Mouse (Mus musculus) hindbrain, postnatal 0 days (tissue): ENCODE measurements at regions not wholly inside any gene's neighbourhood (a gene's known extent, or its start where the extent isn't known, plus 50 kb on each side); places are given as distances from the start of the nearest gene placed in this dataset.

Experiments
- ATAC-seq: fragments of 200-750 bp; cut with Nextera tagmentation; 2 replicates; pipeline ENCODE4 v1.8.0; 2017; ENCODE audit warnings: mild to moderate bottlenecking, moderate TSS enrichment, moderate library complexity
- DNase-seq: peaks from one replicate; pipeline ENCODE4 v3.0.0-alpha.2; 2015; ENCODE audit warnings: low spot score
- H3K27ac ChIP-seq: fragments of 300-500 bp; sonication (generic); 2 replicates; pipeline ENCODE4 v1.5.1; 2014; ENCODE audit warnings: mild to moderate bottlenecking
- H3K27me3 ChIP-seq: fragments of 300-500 bp; sonication (generic); 2 replicates; pipeline ENCODE4 v1.6.1; 2014; ENCODE audit warnings: low read length, mixed read lengths; ENCODE audit not compliant: insufficient read depth
- H3K36me3 ChIP-seq: fragments of 300-500 bp; sonication (generic); 2 replicates; pipeline ENCODE4 v1.6.1; 2014; ENCODE audit warnings: low read length, mixed read lengths; ENCODE audit not compliant: insufficient read depth
- H3K4me1 ChIP-seq: fragments of 300-500 bp; sonication (generic); 2 replicates; pipeline ENCODE4 v1.6.1; 2014; ENCODE audit warnings: antibody characterized with exemption, low read length, mixed read lengths; ENCODE audit not compliant: insufficient read depth
- H3K4me2 ChIP-seq: fragments of 300-500 bp; sonication (generic); 2 replicates; pipeline ENCODE4 v1.6.1; 2014; ENCODE audit warnings: low read depth, mild to moderate bottlenecking, low read length, moderate library complexity, mixed read lengths
- H3K4me3 ChIP-seq: fragments of 300-500 bp; sonication (generic); 2 replicates; pipeline ENCODE4 v1.5.1; 2014; ENCODE audit warnings: low read length
- H3K9ac ChIP-seq: fragments of 300-500 bp; sonication (generic); replicated peaks from 2 replicates; pipeline ENCODE4 v1.6.1; 2014; ENCODE audit warnings: mild to moderate bottlenecking, low read length, moderate library complexity, mixed read lengths
- H3K9me3 ChIP-seq: fragments of 300-500 bp; sonication (generic); 2 replicates; pipeline ENCODE4 v1.6.1; 2016; ENCODE audit warnings: low read length, mixed read lengths
- CTCF ChIP-seq: IDR thresholded peaks from 2 replicates; pipeline ENCODE4 v1.5.1; 2016; ENCODE audit warnings: antibody characterized with exemption, control low read depth, low read depth
- WGBS: fragments of 180-500 bp; shearing (Covaris S2); extraction: QIAGEN DNeasy Blood & Tissue Kit; methylation state at CpG from one replicate; pipeline ENCODE4 v1.1.7; 2014; 5-methylcytosine and 5-hydroxymethylcytosine counted together

GRCm38 (mm10) chr12:107844631-107845030 lies 158.8 kb downstream of the Bcl11b start:
- no peak for DNase-seq
- no peaks in the 10 kb centered on the region for H3K4me1 ChIP-seq
- 90% methylated on average over 5 of the region's 5 CpGs for WGBS
- H3K9me3 ChIP-seq: no peaks in the 10 kb centered on the region
- no peak overlapping the region for H3K9ac ChIP-seq
- no peak for ATAC-seq
- no peak overlapping the region for H3K27ac ChIP-seq
- H3K27me3 ChIP-seq: no peaks in the 10 kb centered on the region
- no peak overlapping the region for H3K4me2 ChIP-seq
- TF ChIP-seq CTCF: no peak
- no peaks in the 10 kb centered on the region for H3K36me3 ChIP-seq
- no peak overlapping the region for H3K4me3 ChIP-seq

- TF ChIP-seq CTCF: no peak
- Histone ChIP-seq H3K4me3 (no peak overlapping the region), H3K27me3 (no peaks in the 10 kb centered on the region), H3K27ac (no peak overlapping the region), H3K4me1 (no peaks in the 10 kb centered on the region), H3K9me3 (no peaks in the 10 kb centered on the region), H3K4me2 (no peak overlapping the region), H3K9ac (no peak overlapping the region), H3K36me3 (no peaks in the 10 kb centered on the region)
- WGBS: 82% methylated on average over 7 of the region's 7 CpGs
- DNase-seq: no peak
- no peak for ATAC-seq
Observed at GRCm38 (mm10) chr12:107850591-107850990, 152.8 kb downstream of the Bcl11b start.

- Histone ChIP-seq H3K4me2 (no peak overlapping the region), H3K27ac (no peak overlapping the region), H3K9ac (no peak overlapping the region), H3K27me3 (no peaks in the 10 kb centered on the region), H3K9me3 (no peaks in the 10 kb centered on the region), H3K4me1 (no peaks in the 10 kb centered on the region), H3K36me3 (no peaks in the 10 kb centered on the region), H3K4me3 (no peak overlapping the region)
- ATAC-seq (no peak), DNase-seq (no peak)
- no peak for TF ChIP-seq CTCF
- WGBS: 69% methylated on average over 7 of the region's 7 CpGs
Observed at GRCm38 (mm10) chr12:107852921-107853320, 150.5 kb downstream of the Bcl11b start.

GRCm38 (mm10) chr12:107855547-107855946 lies 147.9 kb downstream of the Bcl11b start:
- no peak overlapping the region for H3K9ac ChIP-seq
- H3K4me3 ChIP-seq: no peak overlapping the region
- no peak overlapping the region for H3K27ac ChIP-seq
- no peaks in the 10 kb centered on the region for H3K27me3 ChIP-seq
- H3K36me3 ChIP-seq: no peaks in the 10 kb centered on the region
- no peak overlapping the region for H3K4me2 ChIP-seq
- DNase-seq (no peak), ATAC-seq (no peak)
- H3K9me3 ChIP-seq: no peaks in the 10 kb centered on the region
- WGBS: 85% methylated on average over 4 of the region's 4 CpGs
- no peaks in the 10 kb centered on the region for H3K4me1 ChIP-seq
- no peak for TF ChIP-seq CTCF

- Histone ChIP-seq H3K27me3 (no peaks in the 10 kb centered on the region), H3K36me3 (no peaks in the 10 kb centered on the region), H3K9me3 (no peaks in the 10 kb centered on the region), H3K4me3 (no peak overlapping the region), H3K27ac (no peak overlapping the region), H3K4me1 (no peaks in the 10 kb centered on the region), H3K4me2 (no peak overlapping the region), H3K9ac (no peak overlapping the region)
- ATAC-seq (no peak), DNase-seq (no peak)
- no peak for TF ChIP-seq CTCF
- 74% methylated on average over 6 of the region's 6 CpGs for WGBS
Observed at GRCm38 (mm10) chr12:107856421-107857043, 146.9 kb downstream of the Bcl11b start.

GRCm38 (mm10) chr12:107858536-107859280 lies 144.7 kb downstream of the Bcl11b start:
- Histone ChIP-seq H3K4me3 (no peak overlapping the region), H3K4me2 (no peak overlapping the region), H3K4me1 (no peaks in the 10 kb centered on the region), H3K27me3 (no peaks in the 10 kb centered on the region), H3K9me3 (no peaks in the 10 kb centered on the region; the same call in 1 of the 2 replicates), H3K36me3 (no peaks in the 10 kb centered on the region), H3K9ac (no peak overlapping the region), H3K27ac (no peak overlapping the region)
- no peak for DNase-seq
- no peak for TF ChIP-seq CTCF
- 63% methylated on average over 10 of the region's 10 CpGs for WGBS
- ATAC-seq: no peak

GRCm38 (mm10) chr12:107859750-107860149 lies 143.7 kb downstream of the Bcl11b start:
- Histone ChIP-seq H3K4me3 (no peak overlapping the region), H3K4me1 (no peaks in the 10 kb centered on the region), H3K27ac (no peak overlapping the region), H3K27me3 (no peaks in the 10 kb centered on the region), H3K9me3 (no peaks in the 10 kb centered on the region; the same call in 1 of the 2 replicates), H3K36me3 (no peaks in the 10 kb centered on the region), H3K9ac (no peak overlapping the region), H3K4me2 (no peak overlapping the region)
- no peak for TF ChIP-seq CTCF
- 11% methylated on average over 7 of the region's 8 CpGs for WGBS
- DNase-seq (no peak), ATAC-seq (no peak)
